Mouse (Mus musculus) lung, postnatal 25 days (tissue): ENCODE measurements around the gene Slc22a3.
A peak's percentile ranks its signal among the peaks of the same experiment; 100 is the strongest.

Source experiments
- DNase-seq: peaks from one replicate; pipeline ENCODE4 v3.0.0; 2022; ENCODE audit warnings: low spot score

Slc22a3 gene

GRCm38 (mm10) chr17:12403420-12403819 is 104.1 kb downstream of the Slc22a3 start:
- peak; percentile 47 for DNase-seq

DNA sequence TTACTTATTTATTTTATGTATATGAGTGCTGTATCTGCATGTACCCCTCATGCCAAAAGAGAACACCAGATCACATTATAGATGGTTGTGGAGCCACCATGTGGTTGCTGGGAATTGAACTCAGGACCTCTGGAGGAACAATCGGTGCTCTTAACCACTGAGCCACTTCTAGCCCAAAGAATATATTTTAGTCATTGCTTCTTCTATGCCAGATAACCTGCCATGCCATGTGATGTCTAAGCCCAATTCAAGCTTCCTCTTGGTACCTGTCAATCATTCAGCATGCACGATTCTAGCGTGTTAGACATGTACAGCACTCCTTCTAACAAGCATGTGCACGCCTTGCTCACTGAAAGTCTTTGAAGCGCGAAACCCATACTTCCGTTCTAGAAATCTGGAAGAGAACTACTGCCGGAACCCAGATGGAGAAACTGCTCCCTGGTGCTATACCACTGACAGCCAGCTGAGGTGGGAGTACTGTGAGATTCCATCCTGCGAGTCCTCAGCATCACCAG is 111.3 kb downstream of the Slc22a3 start:
- DNase-seq: no peak

- DNase-seq: no peak
Measured at GRCm38 (mm10) chr17:12388239-12388638, 119.3 kb downstream of the Slc22a3 start.

GRCm38 (mm10) chr17:12387781-12388180 is 119.7 kb downstream of the Slc22a3 start:
- DNase-seq: no peak

- no peak for DNase-seq
Measured at GRCm38 (mm10) chr17:12385049-12385794, 122.3 kb downstream of the Slc22a3 start.

- DNase-seq: no peak
Measured at GRCm38 (mm10) chr17:12382531-12382930, 125.0 kb downstream of the Slc22a3 start.

- no peak for DNase-seq
Measured at GRCm38 (mm10) chr17:12381579-12381978, 125.9 kb downstream of the Slc22a3 start.

- DNase-seq: no peak
Measured at GRCm38 (mm10) chr17:12380287-12380686, 127.2 kb downstream of the Slc22a3 start.

GRCm38 (mm10) chr17:12377981-12378705 is 129.4 kb downstream of the Slc22a3 start, which contains the start of gene Plg:
Gene Plg (plus strand): TSS chr17:12378608.
- no peak for DNase-seq

DNA sequence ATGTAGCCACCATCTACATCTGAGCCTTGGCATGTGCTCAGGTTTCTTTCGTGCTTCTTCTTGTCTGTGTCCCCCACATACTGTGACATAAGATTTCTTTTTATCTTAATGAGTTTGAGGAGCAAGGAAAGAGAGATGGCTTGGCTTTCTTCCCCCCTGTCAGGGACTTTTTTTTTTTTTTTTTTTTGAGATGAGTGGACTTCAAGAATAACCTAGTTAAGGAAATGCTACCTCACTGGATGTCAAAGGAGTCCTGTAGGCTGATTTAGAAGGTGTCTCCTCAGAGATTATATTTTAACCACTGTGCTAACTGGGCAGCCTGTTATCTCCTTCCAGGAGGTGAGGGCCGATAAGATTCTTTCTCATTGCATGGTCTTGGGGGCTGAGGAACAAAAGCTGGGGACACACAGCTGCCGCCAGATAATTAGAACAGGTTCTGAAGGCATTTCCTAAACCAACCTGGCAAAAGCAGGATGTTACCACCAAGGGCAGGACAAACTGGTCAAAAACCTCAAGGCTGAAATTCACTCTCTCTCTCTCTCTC is 133.8 kb downstream of the Slc22a3 start:
- no peak for DNase-seq

DNA sequence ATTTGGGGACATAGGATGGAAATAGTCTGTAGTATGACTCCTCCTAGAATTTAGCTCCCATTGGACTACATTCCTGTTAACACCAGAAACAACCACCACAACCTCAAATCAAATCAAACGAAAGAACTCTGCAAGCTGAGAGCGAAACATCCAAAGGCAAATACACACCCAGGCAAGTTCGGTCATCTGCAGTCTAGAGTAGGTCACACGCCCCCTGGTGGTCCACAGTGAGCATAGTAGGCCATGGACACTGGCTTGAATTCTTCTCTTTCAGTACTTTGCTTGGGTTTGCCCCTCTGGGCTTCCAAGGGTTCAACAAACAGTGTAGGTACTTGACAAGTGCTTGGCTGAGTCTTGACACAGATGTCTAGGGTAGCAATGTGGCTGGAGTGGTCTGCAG is 135.5 kb downstream of the Slc22a3 start:
- peak; percentile 66 for DNase-seq

- DNase-seq: no peak
Measured at GRCm38 (mm10) chr17:12371310-12371925, 136.1 kb downstream of the Slc22a3 start.

- no peak for DNase-seq
Measured at GRCm38 (mm10) chr17:12370289-12370688, 137.2 kb downstream of the Slc22a3 start.

DNA sequence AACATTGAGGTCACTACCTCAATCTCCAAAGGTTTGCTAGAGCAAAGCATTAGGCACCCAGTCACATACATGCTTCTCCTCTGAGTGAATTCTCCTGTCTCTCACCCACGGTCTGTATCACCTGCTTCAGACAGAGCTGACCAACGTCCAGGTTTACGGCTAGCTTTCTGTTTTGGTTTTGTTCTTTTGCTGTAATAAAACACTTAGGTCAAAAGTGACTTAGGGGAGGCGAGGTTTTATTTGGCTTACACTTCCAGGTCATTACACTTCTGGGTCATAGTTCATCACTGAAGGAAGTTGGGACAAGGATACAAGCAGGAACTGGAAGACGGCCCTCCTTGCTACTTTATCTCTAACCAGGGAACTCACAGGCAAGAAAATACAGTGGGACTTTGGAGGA is 138.1 kb downstream of the Slc22a3 start:
- no peak for DNase-seq
